Mouse (Mus musculus) midbrain, postnatal 0 days (tissue): ENCODE results near the gene Ryr3. TPM values are rescaled to one million over a fixed set of nuclear protein-coding genes. Genes with fewer than 3 reads are reported as not detected.

ENCODE experiments used
- ATAC-seq: fragments of 200-750 bp; cut with Nextera tagmentation; 2 replicates; pipeline ENCODE4 v1.8.0; 2017; ENCODE audit warnings: moderate number of reproducible peaks, mild to moderate bottlenecking, moderate TSS enrichment, moderate library complexity; ENCODE audit not compliant: low FRiP score
- DNase-seq: peaks from one replicate; pipeline ENCODE4 v3.0.0-alpha.2; 2015; ENCODE audit warnings: low spot score
- H3K27ac ChIP-seq: fragments of 300-500 bp; sonication (generic); 2 replicates; pipeline ENCODE4 v1.5.1; 2014; ENCODE audit warnings: low read depth, mild to moderate bottlenecking, low read length, mixed read lengths
- H3K27me3 ChIP-seq: fragments of 300-500 bp; sonication (generic); 2 replicates; pipeline ENCODE4 v1.6.1; 2014; ENCODE audit warnings: low read length, control low read depth, mixed read lengths; ENCODE audit not compliant: insufficient read depth
- H3K36me3 ChIP-seq: fragments of 300-500 bp; sonication (generic); 2 replicates; pipeline ENCODE4 v1.6.1; 2014; ENCODE audit warnings: low read length, control low read depth, mixed read lengths; ENCODE audit not compliant: insufficient read depth
- H3K4me1 ChIP-seq: fragments of 300-500 bp; sonication (generic); 2 replicates; pipeline ENCODE4 v1.6.1; 2014; ENCODE audit warnings: mild to moderate bottlenecking, control low read depth, antibody characterized with exemption, low read length, mixed read lengths; ENCODE audit not compliant: insufficient read depth
- H3K4me2 ChIP-seq: fragments of 300-500 bp; sonication (generic); 2 replicates; pipeline ENCODE4 v1.6.1; 2014; ENCODE audit warnings: low read depth, mild to moderate bottlenecking, low read length, mixed read lengths; ENCODE audit not compliant: poor library complexity, severe bottlenecking
- H3K4me3 ChIP-seq: fragments of 300-500 bp; sonication (generic); 2 replicates; pipeline ENCODE4 v1.5.1; 2014; ENCODE audit warnings: low read depth, mild to moderate bottlenecking, low read length, moderate library complexity
- H3K9ac ChIP-seq: fragments of 300-500 bp; sonication (generic); replicated peaks from 2 replicates; pipeline ENCODE4 v1.6.1; 2014; ENCODE audit warnings: mild to moderate bottlenecking, low read length, moderate library complexity, mixed read lengths; ENCODE audit not compliant: poor library complexity, severe bottlenecking
- H3K9me3 ChIP-seq: fragments of 300-500 bp; sonication (generic); 2 replicates; pipeline ENCODE4 v1.6.1; 2016; ENCODE audit warnings: low read length, control low read depth
- CTCF ChIP-seq: IDR thresholded peaks from 2 replicates; pipeline ENCODE4 v1.5.1; 2016; ENCODE audit warnings: antibody characterized with exemption, mild to moderate bottlenecking
- WGBS: fragments of 180-500 bp; shearing (Covaris S2); extraction: QIAGEN DNeasy Blood & Tissue Kit; methylation state at CpG from one replicate; pipeline ENCODE4 v1.1.7; 2014; 5-methylcytosine and 5-hydroxymethylcytosine counted together
- polyA plus RNA-seq: library from polyadenylated mRNA; unstranded; fragments of >200 nt; fragmentation: Nextera tagmentation; extraction: Ambion mirVana; gene quantifications from 2 replicates; pipeline ENCODE4 v1.2.1, GENCODE M21; 2015
- total RNA-seq: library from RNA; depleted of rRNA; stranded (reverse); fragments of >200 nt; gene quantifications from 2 replicates; pipeline ENCODE4 v1.2.3, GENCODE M21; 2014

The Ryr3 gene
- total and polyA plus RNA-seq, 2 experiments from 2014 or later: 5.9 to 15.3 TPM

DNA sequence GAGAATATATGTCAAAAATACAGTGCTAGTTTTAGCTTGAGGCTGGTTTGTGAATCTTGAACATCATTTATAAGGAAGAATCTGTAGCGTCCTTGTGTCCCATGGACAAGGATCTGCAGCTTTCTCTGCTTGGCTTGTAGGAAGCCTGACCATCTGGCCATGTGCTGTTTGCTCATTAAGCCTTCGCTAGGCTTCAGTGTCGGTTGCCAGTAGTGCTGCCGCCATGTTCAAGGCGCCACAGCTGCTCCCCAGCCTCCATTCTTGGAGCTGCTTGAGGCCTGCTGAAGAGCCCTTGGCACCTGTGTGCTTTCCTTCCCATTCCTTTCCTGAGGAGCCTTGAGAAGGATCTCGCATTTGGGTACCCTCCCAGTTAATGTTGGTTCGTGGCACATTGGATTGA lies 602.5 kb downstream of the Ryr3 start:
- H3K36me3 ChIP-seq: no peaks in the 10 kb centered on the region
- no peak overlapping the region for H3K27ac ChIP-seq
- no peaks in the 10 kb centered on the region for H3K9me3 ChIP-seq
- DNase-seq (peak; percentile 14), ATAC-seq (no peak)
- H3K27me3 ChIP-seq: no peaks in the 10 kb centered on the region
- 84% methylated on average over 7 of the region's 7 CpGs for WGBS
- no peak overlapping the region for H3K4me2 ChIP-seq
- no peak overlapping the region for H3K4me3 ChIP-seq
- no peak overlapping the region for H3K9ac ChIP-seq
- no peak for TF ChIP-seq CTCF
- H3K4me1 ChIP-seq: no peaks in the 10 kb centered on the region

DNA sequence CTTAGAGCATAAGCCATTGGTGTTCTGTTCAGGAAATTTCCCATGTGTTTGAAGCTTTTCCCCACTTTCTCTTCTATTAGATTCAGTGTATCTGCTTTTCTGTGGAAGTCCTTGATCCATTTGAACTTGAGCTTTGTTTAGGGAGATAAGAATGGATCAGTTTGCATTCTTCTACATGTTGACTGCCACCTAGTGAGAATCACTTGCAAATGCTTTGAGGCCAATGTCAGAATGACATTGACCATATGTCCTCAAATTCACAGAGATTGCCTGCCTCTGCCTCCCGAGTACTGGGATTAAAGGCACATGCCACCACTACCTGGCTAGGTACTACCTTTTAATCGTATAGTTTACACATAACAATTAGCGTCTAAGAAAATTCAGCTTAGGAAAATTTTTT lies 604.3 kb downstream of the Ryr3 start:
- Histone ChIP-seq H3K4me1 (no peaks in the 10 kb centered on the region), H3K27ac (no peak overlapping the region), H3K4me2 (no peak overlapping the region), H3K27me3 (no peaks in the 10 kb centered on the region), H3K9ac (no peak overlapping the region), H3K4me3 (no peak overlapping the region), H3K9me3 (no peaks in the 10 kb centered on the region), H3K36me3 (no peaks in the 10 kb centered on the region)
- ATAC-seq: no peak
- 82% methylated on average over 3 of the region's 3 CpGs for WGBS
- TF ChIP-seq CTCF: peak; percentile 42
- DNase-seq: no peak

DNA sequence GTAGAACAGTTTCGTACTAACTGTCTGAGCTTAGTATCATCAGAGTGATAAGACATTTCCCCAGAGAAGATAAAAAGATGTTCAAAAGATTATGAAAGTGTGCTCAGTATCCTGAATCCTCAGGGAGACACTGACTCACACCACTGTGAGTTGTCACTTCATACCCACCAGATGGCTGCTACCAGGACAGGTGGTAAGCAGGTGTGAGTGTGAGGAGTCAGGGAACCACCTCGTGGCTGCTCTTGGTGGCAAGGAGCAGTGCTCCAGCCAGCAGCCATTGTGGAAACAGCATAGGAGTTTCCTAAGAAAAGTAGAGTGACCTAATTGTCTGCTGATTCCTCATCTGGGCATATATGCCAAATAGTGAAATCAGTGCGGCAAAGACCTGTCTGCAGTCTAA lies 610.4 kb downstream of the Ryr3 start:
- no peaks in the 10 kb centered on the region for H3K4me1 ChIP-seq
- no peak for TF ChIP-seq CTCF
- no peaks in the 10 kb centered on the region for H3K36me3 ChIP-seq
- no peak overlapping the region for H3K27ac ChIP-seq
- ATAC-seq (no peak), DNase-seq (no peak)
- H3K4me2 ChIP-seq: no peak overlapping the region
- WGBS: 91% methylated on average over 3 of the region's 3 CpGs
- no peaks in the 10 kb centered on the region for H3K27me3 ChIP-seq
- no peaks in the 10 kb centered on the region for H3K9me3 ChIP-seq
- no peak overlapping the region for H3K4me3 ChIP-seq
- H3K9ac ChIP-seq: no peak overlapping the region

DNA sequence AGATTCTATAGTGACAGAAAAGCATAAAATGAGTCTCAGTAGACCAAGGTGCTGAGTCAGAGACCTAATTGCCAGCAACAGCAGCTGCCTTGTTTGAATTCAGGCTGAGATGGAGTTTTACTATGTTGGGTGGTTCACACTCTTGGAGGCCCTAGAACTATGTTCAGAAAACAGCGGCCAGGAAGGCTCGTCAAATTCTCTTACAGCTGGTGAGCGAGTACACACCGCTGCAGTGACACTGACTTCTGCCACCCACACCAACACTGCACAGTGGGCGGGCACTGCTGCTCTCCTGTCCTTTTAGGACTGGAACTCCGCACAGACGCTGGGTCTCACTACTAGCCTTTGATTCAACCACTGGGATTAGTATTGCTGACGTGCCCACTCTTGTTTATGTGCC lies 614.4 kb downstream of the Ryr3 start:
- H3K9me3 ChIP-seq: no peaks in the 10 kb centered on the region
- no peak for TF ChIP-seq CTCF
- no peaks in the 10 kb centered on the region for H3K27me3 ChIP-seq
- no peaks in the 10 kb centered on the region for H3K36me3 ChIP-seq
- WGBS: 69% methylated on average over 8 of the region's 8 CpGs
- H3K27ac ChIP-seq: no peak overlapping the region
- no peak overlapping the region for H3K9ac ChIP-seq
- DNase-seq (no peak), ATAC-seq (no peak)
- no peaks in the 10 kb centered on the region for H3K4me1 ChIP-seq
- no peak overlapping the region for H3K4me2 ChIP-seq
- H3K4me3 ChIP-seq: no peak overlapping the region

DNA sequence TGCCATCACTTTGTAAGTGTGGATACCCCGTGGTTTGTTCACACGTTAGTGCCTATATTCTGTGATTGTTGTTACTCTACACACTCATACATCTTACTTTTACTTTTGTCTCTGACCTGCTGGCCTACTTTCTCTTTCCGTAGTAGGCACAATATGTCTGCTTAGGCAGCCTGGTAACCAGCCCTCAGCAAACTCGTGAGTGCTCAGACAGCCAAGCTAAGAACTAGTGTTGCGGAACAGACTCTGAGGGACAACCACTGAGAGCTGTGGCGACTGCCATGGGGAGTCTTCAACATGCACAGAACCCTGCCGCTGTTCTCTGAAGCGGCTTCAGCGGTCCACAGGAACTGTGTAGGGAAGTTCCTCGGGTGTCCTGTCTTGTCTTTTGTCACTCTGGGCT lies 616.7 kb downstream of the Ryr3 start:
- ATAC-seq (0 out of 2 replicates have a peak, but pooled peaks have one; percentile 28), DNase-seq (peak; percentile 33)
- 38% methylated on average over 10 of the region's 10 CpGs for WGBS
- no peak for TF ChIP-seq CTCF
- no peaks in the 10 kb centered on the region for H3K27me3 ChIP-seq
- H3K27ac ChIP-seq: no peak overlapping the region
- no peaks in the 10 kb centered on the region for H3K9me3 ChIP-seq
- no peaks in the 10 kb centered on the region for H3K36me3 ChIP-seq
- no peak overlapping the region for H3K9ac ChIP-seq
- no peak overlapping the region for H3K4me3 ChIP-seq
- no peaks in the 10 kb centered on the region for H3K4me1 ChIP-seq
- no peak overlapping the region for H3K4me2 ChIP-seq

DNA sequence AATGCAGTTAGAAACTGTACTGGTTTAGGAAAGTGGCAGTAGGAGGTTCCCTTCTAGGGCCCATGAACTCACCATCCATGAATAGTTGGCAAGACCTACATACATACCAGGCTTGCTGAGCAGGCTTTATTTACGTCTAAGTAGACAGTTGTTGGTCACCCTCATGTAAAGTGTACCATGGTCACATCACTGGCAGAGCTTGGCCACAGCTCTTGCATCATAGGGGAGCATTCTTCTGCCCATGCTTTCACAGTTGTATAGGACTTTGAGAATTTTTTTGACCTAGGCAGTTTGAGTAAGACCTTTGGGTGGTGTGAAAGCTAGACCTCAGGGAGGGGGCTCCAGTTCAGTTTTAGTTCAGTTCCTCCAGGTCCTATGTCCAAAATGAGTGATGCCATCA lies 619.8 kb downstream of the Ryr3 start:
- H3K27me3 ChIP-seq: no peaks in the 10 kb centered on the region
- H3K27ac ChIP-seq: no peak overlapping the region
- 94% methylated on average over 1 of the region's 1 CpGs for WGBS
- no peaks in the 10 kb centered on the region for H3K9me3 ChIP-seq
- TF ChIP-seq CTCF: no peak
- H3K36me3 ChIP-seq: no peaks in the 10 kb centered on the region
- H3K4me3 ChIP-seq: no peak overlapping the region
- ATAC-seq (no peak), DNase-seq (no peak)
- no peak overlapping the region for H3K9ac ChIP-seq
- H3K4me2 ChIP-seq: no peak overlapping the region
- no peaks in the 10 kb centered on the region for H3K4me1 ChIP-seq
